Mouse (Mus musculus) cerebellum, adult 9-11 months (tissue): Measurements from ENCODE around the gene Gpr50.

ENCODE experiments used
- DNase-seq: peaks from one replicate; pipeline ENCODE4 v3.0.0; 2022

The Gpr50 gene

DNA sequence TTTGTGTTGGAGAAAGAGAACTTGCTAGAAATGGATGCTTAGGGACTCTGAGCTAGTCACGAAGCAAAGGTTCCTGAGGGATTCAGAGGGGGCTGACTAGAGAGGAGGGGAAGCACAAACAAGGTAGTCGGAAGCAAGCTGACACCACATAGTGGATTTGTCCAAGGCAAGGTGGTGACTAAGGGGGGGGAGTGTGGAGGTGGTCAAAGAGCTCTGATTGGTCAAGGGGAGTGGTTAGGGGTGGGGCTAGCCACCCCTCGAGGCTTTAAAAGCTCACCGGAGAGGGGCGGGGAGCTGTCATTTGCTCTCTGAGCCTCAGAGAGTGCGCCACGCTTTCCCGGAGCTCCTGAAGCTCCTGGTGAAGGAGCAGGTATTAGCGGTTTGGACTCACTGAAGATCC, at the start of gene Gpr50:
Gpr50 (plus strand) TSS at position 294 of the 400 bp plus-strand sequence.
- no peak for DNase-seq

DNA sequence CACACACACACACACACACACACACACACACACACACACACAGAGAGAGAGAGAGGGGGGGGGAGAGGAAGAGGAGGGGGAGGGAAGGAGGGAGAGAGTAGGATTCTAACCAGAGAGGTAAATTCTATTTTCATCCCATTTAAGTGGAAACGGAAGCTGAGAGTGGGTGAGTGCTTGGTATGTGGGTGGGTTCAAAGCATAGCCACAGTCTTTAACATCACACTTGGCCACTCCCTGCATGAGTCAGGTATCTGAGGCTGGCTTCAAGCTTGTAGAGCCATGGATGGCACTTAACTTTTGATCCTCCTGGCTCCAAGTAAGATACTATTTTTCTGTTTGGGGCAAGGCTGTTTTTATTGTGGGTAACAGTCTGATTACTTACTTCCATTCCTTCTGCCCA, 41.2 kb upstream of the Gpr50 start:
- no peak for DNase-seq

DNA sequence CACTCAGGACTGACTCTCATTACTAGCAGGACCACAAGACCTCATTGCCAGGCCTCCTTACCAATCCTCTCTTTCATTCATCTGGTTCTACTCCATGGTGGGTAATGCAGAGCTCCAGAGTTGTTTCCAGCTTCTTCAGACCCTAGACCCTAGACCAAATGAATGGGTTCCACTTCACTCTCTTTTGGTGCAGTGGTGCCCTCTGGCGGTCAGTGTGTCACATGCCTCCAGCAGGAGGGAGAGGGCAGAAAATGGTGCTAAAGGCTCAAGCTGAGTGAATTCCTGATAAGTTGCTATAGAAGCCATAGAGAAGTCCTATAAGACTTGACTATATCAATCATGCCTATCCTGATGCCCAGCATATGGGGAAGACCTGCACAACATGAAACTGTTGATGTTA, 39.6 kb upstream of the Gpr50 start:
- no peak for DNase-seq

DNA sequence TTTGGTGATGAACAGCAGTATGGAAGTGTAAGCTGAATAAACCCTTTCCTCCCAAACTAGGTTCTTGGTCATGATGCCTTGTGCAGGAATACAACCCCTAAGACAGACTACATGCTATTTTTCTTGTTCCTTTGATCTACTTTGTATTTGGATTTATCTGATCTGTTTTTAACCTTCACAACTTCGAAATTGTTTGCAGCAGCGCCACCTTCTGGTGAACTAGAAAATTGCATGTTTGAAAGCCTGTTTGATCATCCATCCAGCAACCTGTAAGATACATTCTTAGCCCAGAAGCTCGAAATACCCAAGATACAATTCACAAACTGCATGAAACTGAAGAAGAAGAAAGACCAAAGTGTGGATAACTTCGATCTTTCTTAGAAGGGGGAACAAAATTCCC, 35.2 kb upstream of the Gpr50 start:
- peak; percentile 4 for DNase-seq

DNA sequence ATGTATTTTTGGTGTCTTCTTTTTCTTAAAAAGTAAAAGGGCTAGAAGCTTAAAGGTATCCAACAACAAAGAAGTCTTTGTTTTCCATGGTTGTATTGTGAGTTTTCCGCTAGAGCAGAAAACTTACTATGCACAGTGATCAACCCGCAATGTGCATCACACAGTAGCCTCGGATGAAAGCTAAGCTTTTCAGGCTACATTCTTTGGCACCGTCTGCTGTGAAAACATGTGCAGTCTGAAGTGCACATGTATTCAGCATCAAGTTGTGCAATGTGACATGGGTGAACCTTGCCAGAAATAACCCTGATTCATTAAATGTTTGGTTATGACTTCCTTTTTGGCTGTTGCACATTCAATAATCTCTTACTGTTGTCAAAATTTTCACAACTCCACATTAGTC, 32.8 kb upstream of the Gpr50 start:
- no peak for DNase-seq

DNA sequence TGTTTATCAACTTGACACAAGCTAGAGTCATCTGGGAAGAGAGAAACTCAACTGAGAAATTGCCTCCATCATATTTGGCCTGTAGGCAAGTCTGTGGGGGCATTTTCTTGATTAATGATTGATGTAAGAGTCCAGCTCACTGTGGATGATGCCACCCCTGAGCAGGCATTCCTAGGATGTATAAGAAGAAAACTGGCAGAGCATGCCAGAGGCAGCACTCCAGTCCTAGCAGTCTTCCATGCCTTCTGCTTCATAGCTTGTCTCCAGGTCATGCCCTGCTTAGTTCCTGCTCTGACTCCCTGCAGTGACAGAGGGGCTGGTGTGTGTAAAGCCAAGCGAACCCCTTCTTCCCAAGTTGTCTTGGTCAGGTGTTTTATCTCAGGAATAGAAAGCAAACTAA, 32.3 kb upstream of the Gpr50 start:
- no peak for DNase-seq

DNA sequence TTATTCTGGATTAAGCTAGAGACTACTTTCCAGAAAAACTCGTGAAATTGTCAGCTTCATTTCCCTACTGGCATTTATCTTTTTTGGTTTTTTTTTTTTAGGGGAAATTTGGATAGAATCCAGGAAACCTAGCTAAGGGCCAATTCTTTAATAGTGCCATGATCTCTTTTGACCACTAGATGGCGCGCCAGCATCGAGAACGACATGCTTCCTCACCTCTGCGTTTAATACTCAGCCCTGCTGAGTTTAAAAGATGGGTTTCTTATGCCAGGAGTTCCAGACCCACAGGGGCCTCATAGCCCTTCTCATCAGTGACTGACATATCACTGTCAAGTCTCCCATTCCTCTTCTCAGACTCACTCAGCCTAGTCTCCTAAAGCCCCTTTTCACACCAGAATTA, 15.5 kb upstream of the Gpr50 start:
- DNase-seq: peak; percentile 33

DNA sequence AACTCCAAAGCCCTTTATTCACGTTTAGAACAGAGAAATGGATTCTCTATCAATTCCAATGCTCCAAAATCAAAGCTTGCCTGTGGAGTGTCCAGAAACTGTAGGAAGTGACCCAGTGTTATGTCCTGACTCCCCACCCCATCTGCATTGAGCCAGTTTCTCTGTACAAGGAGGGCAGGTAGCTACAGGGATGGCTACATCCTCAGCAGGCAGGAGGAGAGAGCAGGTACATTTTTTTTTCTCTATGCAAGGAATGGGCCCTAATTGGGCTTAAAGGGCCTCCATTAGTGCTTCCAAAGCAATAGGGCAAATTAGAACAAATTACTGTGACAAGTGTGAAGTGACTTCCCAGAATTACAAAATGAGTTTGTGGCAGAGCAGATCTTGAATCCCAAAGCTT, 15.0 kb upstream of the Gpr50 start:
- DNase-seq: no peak

DNA sequence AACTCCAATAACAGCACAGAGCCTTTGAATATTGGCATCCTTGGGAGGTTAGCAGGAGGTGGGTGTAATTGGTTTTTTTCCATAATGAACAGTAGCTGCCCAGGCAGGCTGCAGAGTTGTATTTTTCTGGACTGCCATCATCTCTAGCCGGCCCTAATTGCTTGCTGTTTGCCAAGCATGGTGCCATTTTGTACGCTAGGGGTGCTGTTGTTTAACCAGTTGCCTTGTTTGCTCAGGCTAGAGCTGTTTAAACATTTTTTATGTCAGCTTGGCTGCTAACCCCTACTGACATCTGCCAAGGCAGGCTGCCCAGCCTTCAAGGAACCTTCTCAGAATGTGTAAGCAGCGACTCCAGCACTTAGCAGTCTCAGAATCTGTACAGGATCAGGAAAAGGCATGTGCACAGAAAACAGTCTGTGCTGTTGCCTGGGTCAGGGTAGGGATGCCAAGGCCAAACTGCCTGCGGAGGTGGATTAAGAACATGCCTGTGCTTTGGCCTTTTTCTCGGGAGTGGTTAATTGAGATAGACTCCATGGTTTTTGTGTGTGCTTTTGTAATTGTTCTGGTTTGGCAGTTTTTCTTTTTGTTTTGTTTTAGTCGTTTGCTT, 14.5 kb upstream of the Gpr50 start:
- DNase-seq: peak; percentile 40

DNA sequence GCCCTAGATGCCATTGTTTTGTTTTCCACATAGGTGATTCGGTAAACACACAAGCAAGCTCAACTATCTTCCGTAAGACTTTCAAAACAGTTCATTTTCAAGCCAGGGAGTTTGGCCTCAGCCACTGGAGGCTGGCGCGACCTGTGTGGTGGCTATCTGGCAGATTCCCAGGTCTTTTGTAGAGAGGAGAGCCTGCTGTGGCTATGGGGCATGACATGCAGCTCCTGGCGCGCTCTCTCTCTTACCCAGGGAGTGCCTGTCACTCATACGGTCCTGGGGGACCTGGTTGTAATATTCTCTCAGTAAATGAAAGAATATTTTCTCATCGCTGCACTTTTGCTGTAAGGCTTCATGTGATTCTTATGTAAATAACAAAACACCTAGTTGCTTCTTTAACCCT, 13.5 kb upstream of the Gpr50 start:
- DNase-seq: no peak

DNA sequence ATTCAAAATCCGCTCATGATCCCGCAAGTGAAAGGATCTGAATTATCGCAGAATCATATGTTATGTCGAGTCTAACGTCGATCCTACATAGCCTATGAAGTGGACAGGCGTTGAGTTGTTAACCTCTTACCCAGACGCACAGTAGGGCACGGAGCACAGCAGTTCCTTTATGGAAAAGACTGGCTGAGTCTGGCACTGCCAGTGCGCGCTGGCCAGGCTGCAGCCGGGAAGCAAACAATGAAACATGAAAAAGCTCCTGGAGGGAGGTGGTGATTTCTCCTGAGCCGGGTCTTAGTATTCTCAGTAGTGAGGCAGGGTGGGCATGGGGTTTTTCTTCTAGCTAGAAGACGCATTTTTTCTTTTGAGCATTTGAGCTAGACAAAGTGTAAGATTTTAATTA, 1.7 kb upstream of the Gpr50 start:
- DNase-seq: no peak

DNA sequence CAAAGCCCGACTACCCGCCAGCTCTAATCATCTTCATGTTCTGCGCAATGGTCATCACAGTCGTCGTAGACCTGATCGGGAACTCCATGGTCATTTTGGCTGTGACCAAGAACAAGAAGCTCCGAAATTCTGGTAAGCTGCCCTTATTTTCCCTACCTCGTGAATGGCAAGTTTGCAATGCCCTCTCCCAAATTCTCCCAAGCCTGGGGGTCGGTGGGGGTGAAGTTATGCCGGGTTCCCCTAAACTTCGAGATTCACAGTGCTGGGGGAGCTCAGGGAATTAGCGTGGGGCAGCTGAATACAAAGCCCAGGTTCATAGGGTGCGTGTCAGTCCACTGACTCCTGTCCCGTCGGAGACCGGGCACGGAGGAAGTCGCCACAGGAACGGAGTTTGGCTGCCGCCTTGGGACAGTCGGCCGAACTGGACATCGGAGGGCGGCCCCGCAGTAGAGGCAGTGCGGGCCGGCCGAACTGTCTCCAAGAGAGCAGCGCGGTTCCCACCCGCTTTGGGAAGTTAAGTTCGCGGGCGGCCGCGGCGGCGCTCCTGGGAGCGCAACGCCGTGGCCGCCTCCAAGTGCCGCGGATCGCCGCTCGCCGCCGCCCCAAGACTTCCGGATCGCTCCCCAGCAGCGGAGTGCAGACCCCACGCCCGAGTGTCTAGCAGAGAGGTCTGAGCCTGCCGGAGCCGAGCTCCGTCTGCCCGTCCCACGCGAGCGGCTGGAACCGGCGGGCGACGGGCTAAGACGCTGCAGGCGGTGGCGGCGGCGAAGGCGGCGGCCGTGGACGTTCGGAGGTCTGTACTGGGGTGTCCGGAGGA, 612 bp downstream of the Gpr50 start:
- DNase-seq: no peak

DNA sequence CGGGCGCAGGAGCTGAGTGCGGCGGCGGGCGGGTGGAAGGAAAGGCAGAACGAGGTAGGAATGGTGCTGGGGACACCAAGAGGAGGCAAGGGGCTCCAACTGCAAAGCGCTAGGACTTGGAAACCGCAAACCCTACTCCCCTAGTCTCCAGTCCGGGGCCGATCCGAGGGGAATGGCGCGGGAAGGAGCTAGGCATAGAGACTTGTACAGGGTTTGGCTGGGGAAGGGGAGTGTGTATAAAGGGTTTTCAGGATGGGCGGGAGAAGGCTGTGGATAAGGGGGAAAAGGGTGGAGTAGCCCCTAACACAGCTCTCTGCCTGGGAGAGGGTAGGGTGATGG, 1.2 kb downstream of the Gpr50 start:
- no peak for DNase-seq

DNA sequence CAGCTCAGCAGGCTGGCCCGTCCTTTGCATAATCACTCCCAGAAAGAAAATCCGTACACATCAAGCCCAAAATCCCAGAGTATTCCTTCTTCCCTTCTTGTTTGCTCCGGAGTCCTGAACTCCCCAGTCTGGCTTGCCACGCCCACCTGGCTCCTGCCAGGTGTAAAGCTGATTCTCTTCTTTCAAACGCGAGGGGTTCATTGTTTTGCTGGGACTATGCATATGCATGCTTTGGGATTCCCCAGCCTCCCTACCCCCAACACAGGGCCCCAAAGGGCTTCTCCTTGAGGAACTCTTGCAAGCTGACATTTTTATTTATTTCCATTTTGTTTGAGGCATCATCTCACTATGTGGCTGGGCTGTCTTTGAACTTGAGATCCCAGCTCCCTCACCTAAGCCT, 6.8 kb downstream of the Gpr50 start:
- DNase-seq: no peak

DNA sequence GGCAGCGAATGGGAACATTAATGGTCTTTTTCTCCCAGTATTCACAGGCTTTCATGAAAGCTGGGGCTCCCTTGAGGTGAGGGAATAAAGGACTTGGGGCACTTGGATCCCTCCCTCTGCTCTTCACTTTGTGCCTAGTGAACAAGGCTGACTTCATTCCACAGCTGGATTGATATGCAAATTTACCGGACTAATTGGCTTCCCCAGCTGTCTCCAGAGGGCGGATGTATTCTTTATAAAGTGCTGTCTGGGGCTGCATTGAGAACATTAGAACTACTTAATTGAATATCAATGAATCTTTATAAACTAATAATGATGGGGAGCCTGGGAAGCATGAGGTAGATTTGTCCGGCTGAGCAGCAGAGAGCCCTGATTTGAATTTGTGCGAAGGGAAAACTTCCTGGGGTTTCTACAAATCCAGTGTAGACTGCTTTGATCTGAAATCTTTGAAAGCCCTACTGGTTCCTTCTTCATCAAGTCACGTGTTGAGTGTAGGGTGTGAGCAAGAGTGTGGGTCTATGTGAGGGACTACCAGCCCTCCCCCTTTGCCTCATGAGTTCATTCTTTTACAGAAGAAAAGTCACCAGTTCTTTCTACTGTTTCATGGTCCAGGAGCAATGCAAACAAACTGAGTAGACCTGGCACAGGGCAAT, 37.5 kb downstream of the Gpr50 start:
- DNase-seq: no peak
